Mouse (Mus musculus): ENCODE data around the gene Hist1h2bf.
"Not testable (repeated sequence)": the region's sequence is repeated elsewhere in the genome, so short reads cannot be mapped to it uniquely, and the experiment has no call there.

Hist1h2bf gene

DNA sequence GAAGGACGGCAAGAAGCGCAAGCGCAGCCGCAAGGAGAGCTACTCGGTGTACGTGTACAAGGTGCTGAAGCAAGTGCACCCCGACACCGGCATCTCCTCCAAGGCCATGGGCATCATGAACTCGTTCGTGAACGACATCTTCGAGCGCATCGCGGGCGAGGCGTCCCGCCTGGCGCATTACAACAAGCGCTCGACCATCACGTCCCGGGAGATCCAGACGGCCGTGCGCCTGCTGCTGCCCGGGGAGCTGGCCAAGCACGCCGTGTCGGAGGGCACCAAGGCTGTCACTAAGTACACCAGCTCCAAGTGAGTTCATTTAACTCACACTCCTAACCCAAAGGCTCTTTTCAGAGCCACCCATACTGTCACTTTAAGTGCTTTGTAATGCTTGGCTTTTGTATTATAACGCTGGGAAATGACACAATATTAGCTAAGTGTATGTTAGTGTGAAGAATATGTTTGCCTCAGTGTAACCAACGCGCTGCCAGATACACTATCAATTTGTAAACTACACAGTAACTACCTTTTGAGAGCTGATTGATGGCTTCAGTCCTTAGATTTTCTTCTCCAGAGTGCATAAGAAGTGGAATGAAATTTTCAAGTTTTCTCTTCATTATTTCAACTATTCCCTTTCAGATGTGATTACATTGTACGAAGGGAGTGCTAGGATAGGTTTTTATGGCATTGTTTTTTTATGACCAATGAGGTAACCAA is 2.3 kb downstream of the Hist1h2bf start:
- DNase-seq (ENCODE audit: low spot score in 2 of 2), result not testable (repeated sequence)

DNA sequence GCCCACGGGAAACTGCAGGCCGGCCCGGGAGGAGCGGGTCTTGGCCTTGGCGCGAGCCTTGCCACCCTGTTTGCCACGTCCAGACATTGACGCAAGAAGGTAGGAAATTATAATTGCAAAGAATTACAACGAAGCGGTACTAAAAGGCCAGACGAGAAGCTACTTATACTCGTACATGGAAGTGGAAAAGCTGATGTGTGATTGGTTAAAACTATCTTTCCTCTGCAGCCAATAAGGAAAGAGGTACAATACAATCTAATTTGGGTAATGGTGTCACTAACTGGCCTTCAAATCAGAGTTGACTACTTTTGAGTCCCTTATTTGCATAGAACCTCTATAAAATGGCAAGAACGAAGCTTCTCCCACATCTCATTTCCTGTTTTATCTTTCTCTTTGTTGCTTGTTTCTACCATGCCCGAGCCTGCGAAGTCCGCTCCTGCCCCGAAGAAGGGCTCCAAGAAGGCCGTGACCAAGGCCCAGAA is 2.9 kb downstream of the Hist1h2bf start, which contains the start of the genes Hist1h2ae and Hist1h2bg:
Hist1h2ae (minus strand) TSS at position 199 of the 482 bp plus-strand sequence.
Hist1h2bg (plus strand) TSS at position 375 of the 482 bp plus-strand sequence.
- DNase-seq (ENCODE audit: low spot score in 2 of 2), result peak; percentile 80 to 88

DNA sequence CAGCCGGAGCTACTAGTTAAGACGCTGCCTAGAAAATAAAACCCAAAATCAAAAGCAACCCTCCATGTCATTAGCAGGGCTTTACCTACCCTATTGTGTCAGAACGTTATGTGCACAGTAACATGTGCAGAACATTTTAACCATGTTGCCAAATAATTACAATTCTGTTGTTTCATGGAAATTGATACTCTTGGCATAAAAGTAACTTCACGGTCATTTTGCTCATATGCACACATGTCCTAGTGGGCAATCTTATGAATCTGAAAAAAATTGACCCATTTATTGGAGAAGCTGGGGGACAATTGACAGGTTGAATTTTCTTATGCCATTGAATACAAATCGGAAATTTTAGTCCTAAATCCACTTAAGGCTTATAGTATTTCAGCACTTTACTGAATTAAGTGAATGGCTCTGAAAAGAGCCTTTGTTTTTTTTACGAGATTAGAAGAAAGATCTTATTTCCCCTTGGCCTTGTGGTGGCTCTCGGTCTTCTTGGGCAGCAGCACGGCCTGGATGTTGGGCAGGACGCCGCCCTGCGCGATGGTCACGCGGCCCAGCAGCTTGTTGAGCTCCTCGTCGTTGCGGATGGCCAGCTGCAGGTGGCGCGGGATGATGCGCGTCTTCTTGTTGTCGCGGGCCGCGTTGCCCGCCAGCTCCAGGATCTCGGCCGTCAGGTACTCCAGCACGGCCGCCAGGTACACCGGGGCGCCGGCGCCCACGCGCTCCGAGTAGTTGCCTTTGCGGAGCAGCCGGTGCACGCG is 3.6 kb downstream of the Hist1h2bf start:
- DNase-seq (ENCODE audit: low spot score in 2 of 2), result not testable (repeated sequence)

DNA sequence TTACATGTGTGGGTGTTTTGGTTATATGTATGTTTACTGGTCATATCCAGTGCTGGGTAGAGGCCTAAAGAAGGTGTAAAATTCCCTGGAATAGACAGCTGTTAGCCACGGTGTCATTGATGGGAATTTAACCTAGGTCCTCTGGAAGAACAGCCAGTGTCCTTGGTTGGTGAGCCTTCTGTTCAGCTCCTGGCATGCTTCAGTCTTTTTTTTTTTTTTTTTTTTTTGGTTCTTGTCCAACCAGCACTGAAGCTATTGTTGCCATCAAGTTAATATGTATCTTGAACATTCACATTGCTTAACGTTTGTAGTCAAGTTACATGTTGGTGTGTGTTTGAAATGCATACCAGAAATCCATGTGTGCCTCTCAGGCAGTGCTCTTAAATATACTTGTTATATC is 9.5 kb downstream of the Hist1h2bf start:
- no peak for DNase-seq (ENCODE audit: low spot score in 2 of 2)

DNA sequence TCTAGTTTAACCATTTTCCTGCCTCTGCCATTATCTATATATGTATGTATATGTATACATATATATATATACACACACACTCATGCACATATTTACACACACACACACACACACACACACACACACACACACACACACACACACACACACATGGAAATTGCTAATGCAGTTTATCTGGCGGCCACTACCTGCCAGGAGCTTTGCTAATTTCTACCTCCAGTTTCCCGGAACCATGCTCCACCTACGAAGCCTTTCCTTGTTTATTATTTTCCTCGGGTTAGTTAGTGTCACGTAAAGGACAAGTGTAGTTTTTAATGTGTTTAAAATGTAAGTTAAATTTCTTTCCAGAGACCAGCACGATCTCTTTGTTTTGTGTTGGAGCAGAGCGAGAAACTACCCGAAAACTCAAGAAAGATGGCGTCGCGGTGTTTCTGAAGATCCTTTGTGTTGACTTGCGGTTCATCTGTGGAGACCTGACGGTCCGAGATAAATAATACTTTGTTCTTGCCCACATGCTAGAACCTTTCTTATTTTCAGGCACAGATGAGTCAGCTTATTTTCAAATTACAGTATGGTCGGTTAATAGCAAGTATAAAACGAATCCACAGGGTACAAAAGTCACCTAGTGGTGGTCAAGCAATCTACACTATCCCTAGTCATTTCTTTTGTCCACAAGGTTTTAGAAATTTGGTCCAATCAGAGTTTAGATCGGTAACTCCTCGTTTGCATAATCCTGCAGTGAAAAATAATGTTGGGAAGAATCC is 11.1 kb downstream of the Hist1h2bf start:
- peak; percentile 27 to 54 for DNase-seq (ENCODE audit: low spot score in 2 of 2)

DNA sequence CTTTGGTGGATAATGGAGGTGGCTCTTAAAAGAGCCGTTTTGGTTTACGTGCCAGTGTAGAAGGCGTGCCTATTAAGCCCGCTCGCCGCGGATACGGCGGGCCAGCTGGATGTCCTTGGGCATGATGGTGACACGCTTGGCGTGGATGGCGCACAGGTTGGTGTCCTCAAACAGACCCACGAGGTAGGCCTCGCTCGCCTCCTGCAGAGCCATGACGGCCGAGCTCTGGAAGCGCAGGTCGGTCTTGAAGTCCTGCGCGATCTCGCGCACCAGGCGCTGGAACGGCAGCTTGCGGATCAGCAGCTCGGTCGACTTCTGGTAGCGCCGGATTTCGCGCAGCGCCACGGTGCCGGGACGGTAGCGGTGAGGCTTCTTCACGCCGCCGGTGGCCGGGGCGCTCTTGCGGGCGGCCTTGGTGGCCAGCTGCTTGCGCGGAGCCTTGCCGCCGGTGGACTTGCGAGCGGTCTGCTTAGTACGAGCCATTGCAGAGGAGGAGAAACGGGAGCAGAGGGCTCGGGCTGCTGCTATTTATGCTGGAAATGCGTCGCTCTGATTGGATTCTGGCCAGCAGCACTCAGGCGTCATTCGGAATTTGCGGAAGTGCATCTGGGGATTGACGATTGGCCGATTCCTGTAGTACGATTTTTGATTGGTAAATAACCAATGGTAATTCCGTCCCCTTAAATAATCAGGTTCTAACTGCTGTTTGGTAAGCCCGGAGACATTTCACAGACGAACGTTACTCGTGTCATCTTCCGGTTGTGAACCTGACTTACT is 11.9 kb downstream of the Hist1h2bf start, which contains the start of gene Hist1h3e:
Hist1h3e (minus strand) TSS at position 487 of the 777 bp plus-strand sequence.
- DNase-seq (ENCODE audit: low spot score in 2 of 2), result peak; percentile 94 to 96

DNA sequence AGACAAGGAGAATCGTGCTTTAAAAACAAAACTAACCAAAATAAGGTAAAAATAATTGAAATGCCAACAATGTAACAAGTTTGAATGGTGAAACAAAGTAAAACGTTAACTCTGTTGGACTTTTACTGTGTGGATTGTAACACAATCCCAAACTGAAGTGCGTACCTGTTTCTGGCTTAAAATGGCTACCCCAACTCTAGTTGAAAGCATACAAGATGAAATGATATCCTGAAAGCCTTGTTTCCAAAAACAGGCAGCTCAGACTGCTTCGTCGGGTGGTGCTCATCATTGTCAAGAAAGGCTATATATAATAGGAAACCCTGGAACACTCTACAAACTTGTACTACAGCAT is 12.5 kb downstream of the Hist1h2bf start:
- not testable (repeated sequence) for DNase-seq (ENCODE audit: low spot score in 2 of 2)

DNA sequence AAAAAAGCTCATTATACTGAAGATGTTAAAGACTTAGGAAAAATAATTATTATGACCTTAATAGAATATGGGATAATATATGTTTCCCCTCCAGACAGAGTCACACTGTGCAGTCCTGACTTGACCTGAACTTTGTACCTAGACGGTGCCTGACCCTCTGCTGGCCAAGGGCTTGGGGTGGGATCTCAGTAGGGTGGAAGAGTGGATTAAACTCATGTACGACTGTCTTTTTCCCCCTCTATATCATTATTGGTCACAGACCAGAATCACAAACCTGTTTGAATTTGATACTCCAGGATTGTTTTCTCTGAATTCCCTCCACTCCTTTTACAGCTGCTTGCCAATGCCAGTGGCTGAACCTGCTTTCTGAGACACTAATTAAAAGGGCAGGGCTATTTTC is 13.3 kb downstream of the Hist1h2bf start:
- DNase-seq (ENCODE audit: low spot score in 2 of 2), result not testable (repeated sequence)

DNA sequence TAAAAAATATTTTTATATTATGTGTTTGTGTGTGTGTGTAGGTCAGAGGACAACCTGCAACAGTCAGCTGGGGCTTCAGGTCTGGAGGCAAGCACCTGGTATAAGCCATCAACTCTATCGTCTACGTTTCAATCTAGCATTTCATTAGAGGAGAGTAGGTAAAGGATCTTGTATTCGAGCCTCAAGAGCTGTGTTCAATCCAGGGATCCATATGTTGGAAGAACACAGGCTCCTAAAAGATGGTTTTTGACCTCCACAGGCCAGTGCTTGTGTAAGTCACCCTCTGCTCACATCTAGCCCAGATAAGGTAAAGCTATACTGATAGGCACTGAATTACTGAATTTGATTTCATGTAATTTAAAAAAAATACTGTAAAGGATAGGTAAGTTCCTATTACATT is 17.1 kb downstream of the Hist1h2bf start:
- DNase-seq (ENCODE audit: low spot score in 2 of 2), result no peak

DNA sequence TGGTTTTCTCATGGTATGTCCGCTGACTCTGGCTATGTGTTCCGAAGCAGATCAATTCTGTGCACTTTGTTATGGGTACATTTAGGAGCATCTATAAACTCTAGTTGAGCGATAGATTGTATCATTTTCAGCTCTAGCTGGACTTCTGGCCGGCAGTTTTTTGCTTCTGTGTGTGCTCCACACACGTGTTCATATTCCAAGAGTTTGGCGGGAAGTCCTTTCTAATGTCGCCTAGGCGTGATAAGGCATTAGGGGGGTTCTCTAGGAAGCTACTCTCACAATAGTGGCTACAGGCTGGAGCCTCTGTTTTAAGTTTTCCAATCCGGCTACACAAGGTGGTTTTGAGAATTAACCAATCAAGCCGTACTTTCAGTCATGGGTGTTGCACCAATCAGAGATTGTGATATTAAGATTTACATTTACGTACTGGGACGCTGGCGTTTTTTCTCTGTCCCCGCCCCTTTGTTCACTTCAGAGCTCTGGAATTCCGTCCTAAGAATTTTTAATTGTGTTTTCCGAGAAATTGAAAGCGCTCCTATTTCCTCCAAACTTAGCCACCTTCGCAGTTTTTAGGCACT is 18.1 kb downstream of the Hist1h2bf start:
- peak; percentile 76 to 82 for DNase-seq (ENCODE audit: low spot score in 2 of 2)

DNA sequence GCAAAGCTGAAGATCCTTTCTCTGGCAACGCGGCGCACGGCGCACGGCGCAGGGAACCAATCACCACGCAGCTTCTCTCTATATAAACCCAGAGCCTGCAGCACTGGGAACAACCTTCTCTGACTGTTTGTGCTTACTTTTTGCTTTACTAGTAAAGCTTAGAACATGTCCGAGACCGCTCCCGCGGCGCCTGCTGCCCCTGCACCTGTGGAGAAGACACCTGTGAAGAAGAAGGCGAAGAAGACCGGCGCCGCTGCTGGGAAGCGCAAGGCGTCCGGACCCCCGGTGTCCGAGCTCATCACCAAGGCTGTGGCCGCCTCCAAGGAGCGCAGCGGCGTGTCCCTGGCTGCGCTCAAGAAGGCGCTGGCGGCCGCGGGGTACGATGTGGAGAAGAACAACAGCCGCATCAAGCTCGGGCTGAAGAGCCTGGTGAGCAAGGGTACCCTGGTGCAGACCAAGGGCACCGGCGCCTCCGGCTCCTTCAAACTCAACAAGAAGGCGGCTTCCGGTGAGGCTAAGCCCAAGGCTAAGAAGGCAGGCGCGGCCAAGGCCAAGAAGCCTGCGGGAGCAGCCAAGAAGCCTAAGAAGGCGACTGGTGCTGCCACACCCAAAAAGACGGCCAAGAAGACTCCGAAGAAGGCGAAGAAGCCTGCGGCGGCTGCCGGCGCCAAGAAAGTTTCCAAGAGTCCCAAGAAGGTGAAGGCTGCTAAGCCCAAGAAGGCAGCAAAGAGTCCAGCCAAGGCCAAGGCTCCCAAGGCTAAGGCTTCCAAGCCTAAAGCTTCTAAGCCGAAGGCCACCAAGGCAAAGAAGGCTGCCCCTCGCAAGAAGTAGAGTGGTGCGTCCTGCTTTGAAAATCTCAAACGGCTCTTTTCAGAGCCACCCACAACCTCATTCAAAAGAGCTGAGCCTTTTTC is 18.8 kb downstream of the Hist1h2bf start:
- DNase-seq (ENCODE audit: low spot score in 2 of 2), result peak; percentile 87 to 91

DNA sequence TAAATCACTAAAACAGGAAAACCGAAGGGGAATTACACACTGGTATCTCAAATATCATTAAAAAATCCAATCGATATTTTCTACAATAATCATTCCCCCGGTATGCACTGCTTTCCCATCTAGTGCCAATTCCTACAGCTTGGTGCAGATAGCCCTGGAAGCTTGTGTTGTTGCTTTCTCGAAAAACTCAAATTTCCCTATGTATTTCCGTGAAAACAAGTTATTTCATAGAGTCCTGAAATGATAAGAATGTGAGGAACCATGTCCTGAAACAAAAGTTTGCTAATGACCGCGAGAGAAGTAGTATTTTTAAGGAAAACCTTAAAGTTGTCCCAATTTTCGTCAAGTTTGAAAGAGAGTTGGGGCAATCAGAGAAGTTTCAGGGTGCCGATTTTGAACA is 19.6 kb downstream of the Hist1h2bf start:
- no peak for DNase-seq (ENCODE audit: low spot score in 2 of 2)

DNA sequence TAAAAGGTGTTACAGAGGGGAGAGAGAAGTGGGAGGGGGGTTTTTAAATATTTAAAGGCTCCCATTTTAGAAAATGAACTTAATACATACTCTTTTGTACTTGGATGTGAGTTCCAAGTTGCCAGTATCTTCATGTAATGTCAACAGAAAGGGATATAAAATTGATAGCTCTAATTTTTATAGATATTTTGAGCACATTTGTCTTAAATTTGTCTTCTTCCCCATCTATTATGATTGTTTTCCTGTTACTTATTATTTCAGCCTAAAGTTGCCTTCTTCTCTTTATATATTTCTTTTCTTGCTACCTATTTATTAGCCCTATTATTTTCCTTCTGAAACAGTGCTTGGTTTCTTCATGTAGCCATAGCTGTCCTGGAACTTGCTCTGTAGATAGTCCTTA is 21.0 kb downstream of the Hist1h2bf start, which contains the start of gene Hist1h1d:
Hist1h1d (plus strand) TSS at position 301 of the 400 bp plus-strand sequence.
- DNase-seq (ENCODE audit: low spot score in 2 of 2), result no peak

DNA sequence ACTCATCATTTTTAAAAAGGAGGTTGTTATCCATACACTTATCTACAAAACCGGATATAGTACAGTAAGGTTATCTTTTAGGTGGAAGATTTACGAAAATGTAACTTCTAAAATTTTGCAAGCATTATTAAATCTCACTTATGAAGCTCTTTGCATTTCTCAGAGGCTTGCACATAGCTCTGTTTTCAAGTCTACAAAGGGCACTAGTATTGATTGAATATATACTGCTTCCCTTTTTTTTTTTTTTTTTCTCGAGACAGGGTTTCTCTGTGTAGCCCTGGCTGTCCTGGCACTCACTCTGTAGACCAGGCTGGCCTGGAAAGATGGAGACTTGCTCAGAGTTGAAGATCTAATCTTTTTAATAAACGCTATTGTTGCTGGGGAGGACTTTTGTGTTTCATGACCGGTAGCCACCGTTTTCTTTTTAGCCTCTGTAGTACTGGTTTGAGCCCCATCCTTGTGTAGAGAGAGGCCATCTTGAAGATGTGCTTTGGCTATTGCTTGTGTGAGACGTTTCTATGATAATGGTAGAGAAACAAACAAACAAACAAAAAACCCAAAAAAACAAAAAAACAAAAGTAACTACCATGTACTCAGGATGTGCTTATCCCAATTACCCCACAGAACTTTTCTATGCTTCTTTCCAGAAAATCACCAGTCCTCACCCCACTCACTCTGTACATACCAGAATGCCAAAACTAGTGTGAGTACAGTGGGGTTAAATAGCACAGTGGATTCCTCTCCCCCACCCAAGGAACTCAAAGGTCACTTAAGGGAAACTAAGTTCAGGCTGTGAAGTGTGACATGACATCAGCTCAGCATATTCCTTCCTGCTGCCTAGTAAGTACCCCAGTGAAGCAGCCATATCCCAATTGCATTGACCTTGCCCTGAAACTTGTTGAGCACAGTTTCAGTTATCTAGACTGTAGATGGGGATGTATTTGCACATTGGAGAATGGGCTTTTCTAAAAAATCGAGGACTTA is 21.8 kb downstream of the Hist1h2bf start:
- DNase-seq (ENCODE audit: low spot score in 2 of 2), result no peak

DNA sequence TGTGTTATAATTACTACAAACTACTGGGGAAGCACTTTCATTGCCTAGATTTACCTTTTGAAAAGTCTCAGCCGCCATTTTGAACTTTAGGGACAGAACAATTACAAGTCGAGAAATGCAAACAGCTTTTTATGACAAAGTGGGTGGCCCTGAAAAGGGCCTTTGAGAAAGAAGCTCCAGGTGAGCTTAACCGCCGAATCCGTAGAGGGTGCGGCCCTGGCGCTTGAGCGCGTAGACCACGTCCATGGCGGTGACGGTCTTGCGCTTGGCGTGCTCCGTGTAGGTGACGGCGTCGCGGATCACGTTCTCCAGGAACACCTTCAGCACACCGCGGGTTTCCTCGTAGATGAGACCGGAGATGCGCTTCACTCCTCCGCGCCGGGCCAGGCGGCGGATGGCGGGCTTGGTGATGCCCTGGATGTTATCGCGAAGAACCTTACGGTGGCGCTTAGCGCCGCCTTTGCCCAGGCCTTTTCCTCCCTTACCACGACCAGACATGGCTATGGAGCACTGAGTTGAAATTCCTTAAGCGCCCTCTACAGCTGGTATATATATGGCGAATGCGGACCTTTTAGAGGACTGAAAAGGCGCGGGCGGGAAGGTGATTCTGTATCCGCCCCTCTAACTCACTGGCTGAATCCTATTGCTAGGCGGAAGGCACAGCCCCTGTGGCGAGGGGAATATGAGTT is 22.7 kb downstream of the Hist1h2bf start, which contains the start of gene Hist1h4f:
Hist1h4f (minus strand) TSS at position 503 of the 689 bp plus-strand sequence.
- DNase-seq (ENCODE audit: low spot score in 2 of 2), result peak; percentile 81 to 89

DNA sequence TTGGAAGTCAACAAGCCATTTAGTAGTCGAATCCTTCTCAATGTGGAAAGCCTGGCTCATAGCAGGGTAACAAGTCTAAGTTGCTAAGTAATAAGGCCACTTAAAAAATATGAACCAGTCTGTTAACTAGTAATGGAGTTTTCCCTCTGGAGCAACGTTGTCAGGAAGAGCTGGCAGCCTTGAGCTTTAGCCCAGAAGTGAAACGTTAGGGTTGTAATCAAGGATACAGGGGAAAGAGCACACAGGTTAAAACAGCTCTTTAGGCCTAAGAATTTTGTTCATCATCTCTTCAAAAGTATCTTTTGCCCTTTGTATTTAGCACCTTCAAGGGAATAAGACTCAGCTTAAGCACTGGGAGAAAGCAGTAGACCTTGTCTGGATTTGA is 23.2 kb downstream of the Hist1h2bf start:
- DNase-seq (ENCODE audit: low spot score in 2 of 2), result no peak

DNA sequence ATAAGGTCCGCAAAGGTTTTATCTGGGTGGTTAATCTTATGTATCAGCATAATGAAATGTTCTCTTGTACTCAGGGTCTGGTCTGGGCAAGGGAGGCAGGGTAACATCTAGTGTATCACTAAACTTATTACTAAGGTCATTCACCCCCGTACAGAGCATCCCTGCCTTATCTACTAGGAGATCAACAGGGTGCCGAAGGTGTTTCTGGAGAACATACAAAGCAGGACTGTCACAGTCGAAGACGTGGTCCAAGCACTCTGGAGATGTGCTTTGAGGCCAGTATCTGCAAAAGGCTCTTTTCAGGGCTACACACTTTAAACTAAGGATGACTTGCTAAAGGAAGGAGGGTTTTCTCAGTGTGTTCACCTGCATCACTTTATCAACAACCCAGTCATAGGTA is 27.3 kb downstream of the Hist1h2bf start:
- DNase-seq (ENCODE audit: low spot score in 2 of 2), result no peak

DNA sequence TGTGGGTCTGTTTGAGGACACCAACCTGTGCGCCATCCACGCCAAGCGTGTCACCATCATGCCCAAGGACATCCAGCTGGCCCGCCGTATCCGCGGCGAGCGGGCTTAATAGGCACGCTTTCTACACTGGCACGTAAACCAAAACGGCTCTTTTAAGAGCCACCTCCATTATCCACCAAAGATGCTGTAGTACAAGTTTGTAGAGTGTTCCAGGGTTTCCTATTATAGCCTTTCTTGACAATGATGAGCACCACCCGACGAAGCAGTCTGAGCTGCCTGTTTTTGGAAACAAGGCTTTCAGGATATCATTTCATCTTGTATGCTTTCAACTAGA is 29.2 kb downstream of the Hist1h2bf start:
- not testable (repeated sequence) for DNase-seq (ENCODE audit: low spot score in 2 of 2)

Data from spleen, postnatal 36 days (tissue).